Mouse (Mus musculus) neural tube, embryonic 14.5 days (tissue): ENCODE data around the gene Cxcl1. TPM values are rescaled to one million over a fixed set of nuclear protein-coding genes. Genes with fewer than 3 reads are reported as not detected.

Experiments used
- ATAC-seq: fragments of 200-750 bp; cut with Nextera tagmentation; 2 replicates; pipeline ENCODE4 v1.8.0; 2017; ENCODE audit warnings: low read depth, mild to moderate bottlenecking, moderate TSS enrichment, moderate library complexity
- H3K27ac ChIP-seq: fragments of 300-500 bp; sonication (generic); 2 replicates; pipeline ENCODE4 v1.5.1; 2014; ENCODE audit warnings: low read depth, mild to moderate bottlenecking, control low read depth, low read length, moderate library complexity, mixed read lengths
- H3K27me3 ChIP-seq: fragments of 300-500 bp; sonication (generic); 2 replicates; pipeline ENCODE4 v1.6.1; 2014; ENCODE audit warnings: low read length; ENCODE audit not compliant: control insufficient read depth, insufficient read depth
- H3K36me3 ChIP-seq: fragments of 300-500 bp; sonication (generic); 2 replicates; pipeline ENCODE4 v1.6.1; 2014; ENCODE audit warnings: low read length, mixed read lengths; ENCODE audit not compliant: control insufficient read depth, insufficient read depth
- H3K4me1 ChIP-seq: fragments of 300-500 bp; sonication (generic); 2 replicates; pipeline ENCODE4 v1.6.1; 2014; ENCODE audit warnings: low read length; ENCODE audit not compliant: control insufficient read depth, insufficient read depth
- H3K4me2 ChIP-seq: fragments of 300-500 bp; sonication (generic); 2 replicates; pipeline ENCODE4 v1.6.1; 2014; ENCODE audit warnings: mild to moderate bottlenecking, low read depth, low read length, control low read depth
- H3K4me3 ChIP-seq: fragments of 300-500 bp; sonication (generic); 2 replicates; pipeline ENCODE4 v1.5.1; 2014; ENCODE audit warnings: low read depth, low read length, control low read depth, mixed read lengths
- H3K9ac ChIP-seq: fragments of 300-500 bp; sonication (generic); replicated peaks from 2 replicates; pipeline ENCODE4 v1.6.1; 2014; ENCODE audit warnings: low read depth, mild to moderate bottlenecking, control low read depth, low read length, mixed read lengths
- H3K9me3 ChIP-seq: fragments of 300-500 bp; sonication (generic); 2 replicates; pipeline ENCODE4 v1.6.1; 2016; ENCODE audit warnings: low read length; ENCODE audit not compliant: control insufficient read depth
- WGBS: fragments of 180-500 bp; shearing (Covaris S2); extraction: QIAGEN DNeasy Blood & Tissue Kit; methylation state at CpG from one replicate; pipeline ENCODE4 v1.1.7; 2014; 5-methylcytosine and 5-hydroxymethylcytosine counted together
- polyA plus RNA-seq: library from polyadenylated mRNA; unstranded; fragments of >200 nt; fragmentation: Nextera tagmentation; extraction: Ambion mirVana; gene quantifications from 2 replicates; pipeline ENCODE4 v1.2.1, GENCODE M21; 2014

Cxcl1 gene
- polyA plus RNA-seq, 1 experiment from 2014 or later: not detected

- Histone ChIP-seq H3K27ac (no peak overlapping the region), H3K4me1 (no peaks in the 10 kb centered on the region), H3K4me3 (no peak overlapping the region), H3K36me3 (no peaks in the 10 kb centered on the region), H3K9me3 (no peaks in the 10 kb centered on the region), H3K4me2 (no peak overlapping the region), H3K27me3 (no peaks in the 10 kb centered on the region), H3K9ac (no peak overlapping the region)
- WGBS: 90% methylated on average over 6 of the region's 6 CpGs
- ATAC-seq: no peak
Measured at GRCm38 (mm10) chr5:90861876-90862375, 29.1 kb upstream of the Cxcl1 start.

DNA sequence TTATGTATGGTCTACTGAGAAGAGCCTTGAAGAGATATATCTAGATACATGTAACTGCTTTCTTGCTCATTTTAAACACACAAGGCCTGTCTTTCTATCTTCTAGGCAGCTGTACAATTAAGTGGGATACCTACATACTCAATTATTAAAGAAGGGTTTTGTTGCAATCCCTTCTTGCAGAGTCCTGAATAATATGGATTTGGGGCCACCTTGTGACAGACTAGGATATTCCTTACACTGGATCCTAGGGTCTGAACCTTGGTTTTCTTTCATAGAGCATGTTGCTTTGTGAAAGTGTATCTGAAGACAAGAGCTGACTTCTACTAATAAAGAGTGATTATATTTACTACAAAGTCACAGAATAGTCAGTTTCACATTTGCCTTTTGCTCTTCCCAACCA, 24.3 kb upstream of the Cxcl1 start:
- Histone ChIP-seq H3K9ac (no peak overlapping the region), H3K27me3 (no peaks in the 10 kb centered on the region), H3K36me3 (no peaks in the 10 kb centered on the region), H3K4me2 (no peak overlapping the region), H3K4me3 (no peak overlapping the region), H3K27ac (no peak overlapping the region), H3K4me1 (no peaks in the 10 kb centered on the region), H3K9me3 (no peaks in the 10 kb centered on the region)
- ATAC-seq: no peak

DNA sequence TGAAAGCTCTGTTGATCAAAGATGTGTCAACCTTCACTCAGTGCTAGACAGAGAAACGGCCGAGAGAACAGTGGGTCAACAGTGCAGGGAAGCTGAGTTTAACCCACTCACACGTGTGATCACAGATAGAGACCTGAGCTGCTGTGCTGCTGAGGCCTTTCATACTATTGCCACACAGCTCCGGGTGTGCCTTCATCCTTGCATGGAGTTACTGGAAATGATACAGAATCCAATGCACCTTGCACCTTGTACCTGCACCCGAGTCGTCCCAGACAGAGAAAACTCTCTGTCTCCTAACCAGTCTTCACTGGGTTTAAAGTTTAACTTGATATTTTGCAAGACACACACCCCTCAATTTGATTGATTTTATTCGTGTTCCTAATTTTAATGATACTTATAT, 18.7 kb upstream of the Cxcl1 start:
- WGBS: 82% methylated on average over 7 of the region's 7 CpGs
- Histone ChIP-seq H3K9me3 (no peaks in the 10 kb centered on the region), H3K4me2 (no peak overlapping the region), H3K4me1 (no peaks in the 10 kb centered on the region), H3K9ac (no peak overlapping the region), H3K27me3 (no peaks in the 10 kb centered on the region), H3K4me3 (no peak overlapping the region), H3K36me3 (no peaks in the 10 kb centered on the region), H3K27ac (no peak overlapping the region)
- ATAC-seq: no peak

DNA sequence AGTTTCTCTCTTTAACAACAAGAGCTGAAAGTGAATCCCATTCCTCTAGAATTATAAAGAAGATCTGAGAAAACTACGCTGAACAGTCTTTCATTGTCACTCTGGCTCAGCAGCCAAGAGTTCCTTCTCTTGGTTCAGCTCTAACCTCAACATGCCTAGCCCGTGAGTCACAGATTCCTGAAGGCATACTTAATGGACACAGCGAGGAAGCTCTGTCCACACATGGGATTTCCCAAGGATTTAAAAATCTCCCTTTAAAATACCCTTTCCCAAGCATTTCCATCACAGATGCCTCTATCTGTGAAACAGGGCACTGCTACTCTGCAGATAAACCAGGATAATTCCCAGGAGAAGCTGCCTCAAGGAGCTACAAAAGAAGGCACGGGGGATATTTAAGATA, 15.0 kb upstream of the Cxcl1 start:
- no peaks in the 10 kb centered on the region for H3K27me3 ChIP-seq
- H3K27ac ChIP-seq: no peak overlapping the region
- WGBS: 86% methylated on average over 4 of the region's 4 CpGs
- no peak overlapping the region for H3K4me3 ChIP-seq
- no peak overlapping the region for H3K9ac ChIP-seq
- no peak overlapping the region for H3K4me2 ChIP-seq
- ATAC-seq: no peak
- H3K9me3 ChIP-seq: no peaks in the 10 kb centered on the region
- H3K4me1 ChIP-seq: no peaks in the 10 kb centered on the region
- no peaks in the 10 kb centered on the region for H3K36me3 ChIP-seq

- Histone ChIP-seq H3K36me3 (no peaks in the 10 kb centered on the region), H3K9ac (no peak overlapping the region), H3K9me3 (no peaks in the 10 kb centered on the region), H3K4me1 (no peaks in the 10 kb centered on the region), H3K4me2 (no peak overlapping the region), H3K27ac (no peak overlapping the region), H3K27me3 (no peaks in the 10 kb centered on the region), H3K4me3 (no peak overlapping the region)
- WGBS: 86% methylated on average over 8 of the region's 8 CpGs
- ATAC-seq: no peak
Measured at GRCm38 (mm10) chr5:90876471-90877172, 14.4 kb upstream of the Cxcl1 start.

GRCm38 (mm10) chr5:90877173-90877512, 13.9 kb upstream of the Cxcl1 start:
- no peak overlapping the region for H3K4me3 ChIP-seq
- H3K4me1 ChIP-seq: no peaks in the 10 kb centered on the region
- H3K27me3 ChIP-seq: no peaks in the 10 kb centered on the region
- H3K9me3 ChIP-seq: no peaks in the 10 kb centered on the region
- no peak overlapping the region for H3K9ac ChIP-seq
- H3K4me2 ChIP-seq: no peak overlapping the region
- H3K36me3 ChIP-seq: no peaks in the 10 kb centered on the region
- no peak overlapping the region for H3K27ac ChIP-seq
- no peak for ATAC-seq

GRCm38 (mm10) chr5:90879307-90880014, 11.6 kb upstream of the Cxcl1 start:
- H3K27me3 ChIP-seq: no peaks in the 10 kb centered on the region
- no peak overlapping the region for H3K4me2 ChIP-seq
- H3K9ac ChIP-seq: no peak overlapping the region
- H3K36me3 ChIP-seq: no peaks in the 10 kb centered on the region
- no peaks in the 10 kb centered on the region for H3K4me1 ChIP-seq
- H3K9me3 ChIP-seq: no peaks in the 10 kb centered on the region
- ATAC-seq: no peak
- no peak overlapping the region for H3K4me3 ChIP-seq
- WGBS: 88% methylated on average over 3 of the region's 3 CpGs
- H3K27ac ChIP-seq: no peak overlapping the region

DNA sequence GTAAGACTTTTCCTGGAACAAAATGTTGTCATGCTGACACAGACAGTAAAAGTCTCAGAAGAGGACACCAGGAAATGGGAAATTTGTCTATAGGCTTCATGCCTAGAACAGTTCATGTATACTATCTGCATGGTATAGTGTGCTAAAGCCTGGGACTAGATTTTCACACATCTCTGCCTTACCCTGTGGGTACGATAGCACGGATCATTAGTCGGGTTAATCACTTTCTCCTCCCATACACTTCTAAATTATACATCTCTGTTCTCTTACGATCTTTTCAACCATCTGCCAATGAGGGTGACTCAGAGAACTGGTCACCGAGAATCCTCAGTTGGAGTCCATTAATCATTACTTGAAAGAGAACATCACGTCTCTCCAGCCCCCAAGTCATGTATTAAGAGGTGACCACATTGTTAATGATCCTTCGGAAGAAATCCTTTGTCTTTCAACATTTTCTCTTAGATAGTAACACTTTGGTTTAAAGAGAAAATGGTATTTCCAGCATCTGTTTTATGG, 10.6 kb upstream of the Cxcl1 start:
- WGBS: 49% methylated on average over 7 of the region's 7 CpGs
- no peaks in the 10 kb centered on the region for H3K36me3 ChIP-seq
- no peak overlapping the region for H3K27ac ChIP-seq
- no peak overlapping the region for H3K4me2 ChIP-seq
- no peaks in the 10 kb centered on the region for H3K4me1 ChIP-seq
- ATAC-seq: no peak
- H3K27me3 ChIP-seq: no peaks in the 10 kb centered on the region
- no peak overlapping the region for H3K4me3 ChIP-seq
- no peaks in the 10 kb centered on the region for H3K9me3 ChIP-seq
- no peak overlapping the region for H3K9ac ChIP-seq

DNA sequence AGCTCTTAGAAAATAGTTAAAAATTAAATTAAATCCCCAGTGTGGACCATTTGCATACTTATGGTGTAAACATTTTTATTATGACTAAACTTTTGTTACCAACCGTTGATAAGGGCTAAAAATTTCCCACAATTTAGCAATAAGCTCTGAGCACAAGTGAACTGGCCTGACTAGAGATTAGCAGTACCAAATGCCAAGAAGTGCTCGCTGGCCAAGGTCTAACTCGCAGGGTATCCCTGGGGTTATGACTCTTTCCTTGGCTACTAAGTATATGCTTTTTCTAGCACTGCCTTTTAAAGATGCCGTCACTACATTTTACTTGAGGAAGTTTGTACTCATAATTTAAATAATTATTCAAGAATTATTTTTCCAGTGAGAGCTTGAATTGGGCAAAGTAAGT, 10.0 kb upstream of the Cxcl1 start:
- Histone ChIP-seq H3K27me3 (no peaks in the 10 kb centered on the region), H3K9me3 (no peaks in the 10 kb centered on the region), H3K36me3 (no peaks in the 10 kb centered on the region), H3K9ac (no peak overlapping the region), H3K4me1 (no peaks in the 10 kb centered on the region), H3K27ac (no peak overlapping the region), H3K4me2 (no peak overlapping the region), H3K4me3 (no peak overlapping the region)
- ATAC-seq: no peak
- WGBS: 94% methylated on average over 4 of the region's 4 CpGs
